Mouse (Mus musculus): ENCODE measurements around the gene Tppp3. TPM values are rescaled to one million over a fixed set of nuclear protein-coding genes. Genes with fewer than 3 reads are reported as not detected.

Tppp3 gene
- total and polyA plus RNA-seq, 3 experiments: 0.25 to 0.39 TPM; not detected in 1

- TF ChIP-seq MAZ (IDR thresholded peaks at IDR 0.05; ENCODE audit: low read depth, low read length): no peak
- TF ChIP-seq ELF1 (IDR thresholded peaks at IDR 0.05; ENCODE audit: low read depth, low read length): no peak
- no peak for TF ChIP-seq ZNF384 (IDR thresholded peaks at IDR 0.05; ENCODE audit: low read depth, low read length)
- no peak for TF ChIP-seq RAD21 (IDR thresholded peaks at IDR 0.05; ENCODE audit: low read depth, low read length)
- no peak for TF ChIP-seq USF2 (conservative IDR thresholded peaks at IDR 0.05; ENCODE audit: low read depth, low read length)
- TF ChIP-seq NELFE (IDR thresholded peaks at IDR 0.05; ENCODE audit: low read depth, low read length): no peak
- TF ChIP-seq MYC (IDR thresholded peaks at IDR 0.05; ENCODE audit: low read depth, low read length): no peak
- no peak for TF ChIP-seq ZMIZ1 (IDR thresholded peaks at IDR 0.05; ENCODE audit: low read depth, low read length)
- no peak for TF ChIP-seq UBTF (IDR thresholded peaks at IDR 0.05; ENCODE audit: low read depth, low read length)
- no peaks in the 10 kb centered on the region for H3K36me3 ChIP-seq (replicated peaks in 1 of 2; ENCODE audit: control insufficient read depth in 1 of 2, insufficient read depth in 1 of 2, low read length in 1 of 2)
- no peak overlapping the region for H3K4me3 ChIP-seq (replicated peaks in 1 of 3; ENCODE audit: low read depth in 2 of 3, low read length in 2 of 3, poor library complexity in 1 of 3)
- H3K79me2 ChIP-seq (replicated peaks; ENCODE audit: control insufficient read depth, extremely low read depth, insufficient read depth, poor library complexity, severe bottlenecking): no peaks in the 10 kb centered on the region
- in situ Hi-C loops (cut with MboI; ENCODE audit: low pct_ligation_motif_present, low pct_unique_long_range_greater_than_20kb, low sequenced_read_pairs): no loop called here
- DNase-seq (ENCODE audit: extremely low read depth): no peak
- no peaks in the 10 kb centered on the region for H3K27me3 ChIP-seq (replicated peaks)
- no peaks in the 10 kb centered on the region for H3K9me3 ChIP-seq (replicated peaks; ENCODE audit: low read length)
- no peak overlapping the region for H3K9ac ChIP-seq (ENCODE audit: insufficient read depth, low read depth)
- H3K4me1 ChIP-seq (ENCODE audit: control insufficient read depth in 1 of 2, insufficient read depth in 2 of 2): peaks cover 0 to 15% of the 10 kb centered on the region in 2 experiments; a peak in 2 of 4 replicates
- dilution Hi-C loops (cut with MboI; ENCODE audit: extremely low pct_ligation_motif_present, extremely low pct_unique_long_range_greater_than_20kb, low sequenced_read_pairs): no loop called here
- no peak overlapping the region for H3K4me2 ChIP-seq (ENCODE audit: insufficient read depth, low read depth, poor library complexity, severe bottlenecking)
- H3K27ac ChIP-seq (ENCODE audit: insufficient read depth, low read depth): no peak overlapping the region
Measured at GRCm38 (mm10) chr8:105493495-105493894, 22.2 kb upstream of the Tppp3 start.

DNA sequence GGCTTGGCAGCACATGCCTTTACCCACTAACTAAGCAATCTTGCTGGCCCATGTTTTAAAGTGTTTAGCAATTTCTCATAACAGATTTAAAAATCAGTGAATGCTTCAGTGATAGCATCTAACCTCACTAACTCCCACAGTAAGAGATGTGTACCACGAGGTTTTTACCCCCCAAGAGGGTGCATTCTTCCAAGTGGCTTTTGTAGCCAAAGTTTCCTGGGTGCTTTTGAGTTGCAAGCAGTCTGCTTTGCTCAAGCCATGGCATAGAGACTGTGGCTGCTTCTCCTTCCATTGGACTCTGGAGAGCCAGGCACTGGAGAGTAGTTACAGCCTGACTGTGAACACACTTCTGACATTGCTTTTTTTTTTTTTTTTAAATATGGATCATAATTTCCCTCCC lies 18.0 kb upstream of the Tppp3 start:
- no peaks in the 10 kb centered on the region for H3K4me1 ChIP-seq (ENCODE audit: control insufficient read depth in 1 of 2, insufficient read depth in 2 of 2)
- H3K36me3 ChIP-seq (replicated peaks in 1 of 2; ENCODE audit: control insufficient read depth in 1 of 2, insufficient read depth in 1 of 2, low read length in 1 of 2): peaks cover 0 to 3% of the 10 kb centered on the region in 2 experiments
- no peak for DNase-seq (ENCODE audit: extremely low read depth)
- H3K27me3 ChIP-seq (replicated peaks): no peaks in the 10 kb centered on the region
- H3K9me3 ChIP-seq (replicated peaks; ENCODE audit: low read length): no peaks in the 10 kb centered on the region
- no peak overlapping the region for H3K27ac ChIP-seq (ENCODE audit: insufficient read depth, low read depth)
- H3K9ac ChIP-seq (ENCODE audit: insufficient read depth, low read depth): no peak overlapping the region
- in situ Hi-C loops (cut with MboI; ENCODE audit: low pct_ligation_motif_present, low pct_unique_long_range_greater_than_20kb, low sequenced_read_pairs): loop anchor here (5.0 kb wide), 1 partner anchor 63 kb away; no protein-coding TSS in a partner anchor
- H3K4me3 ChIP-seq (replicated peaks in 1 of 3; ENCODE audit: low read depth in 2 of 3, low read length in 2 of 3, poor library complexity in 1 of 3): no peak overlapping the region
- H3K4me2 ChIP-seq (ENCODE audit: insufficient read depth, low read depth, poor library complexity, severe bottlenecking): no peak overlapping the region
- TF ChIP-seq TCF12 (IDR thresholded peaks at IDR 0.05; ENCODE audit: low read depth, low read length): no peak
- no peak for TF ChIP-seq MAZ (IDR thresholded peaks at IDR 0.05; ENCODE audit: low read depth, low read length)
- no peak for TF ChIP-seq TBP (conservative IDR thresholded peaks at IDR 0.05; ENCODE audit: low read depth, low read length)
- TF ChIP-seq USF1 (IDR thresholded peaks at IDR 0.05; ENCODE audit: low read depth, low read length): no peak
- no peak for TF ChIP-seq ELF1 (IDR thresholded peaks at IDR 0.05; ENCODE audit: low read depth, low read length)
- TF ChIP-seq USF2 (conservative IDR thresholded peaks at IDR 0.05; ENCODE audit: low read depth, low read length): no peak
- no peak for TF ChIP-seq ZNF384 (IDR thresholded peaks at IDR 0.05; ENCODE audit: low read depth, low read length)
- no peak for TF ChIP-seq NELFE (IDR thresholded peaks at IDR 0.05; ENCODE audit: low read depth, low read length)
- no peak for TF ChIP-seq IRF4 (IDR thresholded peaks at IDR 0.05; ENCODE audit: low read depth, low read length)
- TF ChIP-seq MYC (IDR thresholded peaks at IDR 0.05; ENCODE audit: low read depth, low read length): no peak
- TF ChIP-seq POLR2AphosphoS2 (IDR thresholded peaks at IDR 0.05; ENCODE audit: low read depth, low read length): no peak
- TF ChIP-seq KAT2A (IDR thresholded peaks at IDR 0.05; ENCODE audit: insufficient replicate concordance, low read length): no peak
- no peak for TF ChIP-seq MXI1 (IDR thresholded peaks at IDR 0.05; ENCODE audit: low read depth, low read length)
- no peak for TF ChIP-seq GABPA (IDR thresholded peaks at IDR 0.05; ENCODE audit: insufficient replicate concordance, low read depth, low read length)
- TF ChIP-seq SIN3A (IDR thresholded peaks at IDR 0.05; ENCODE audit: low read length): no peak
- no peak for TF ChIP-seq MAX (IDR thresholded peaks at IDR 0.05; ENCODE audit: low read length)
- no peak for TF ChIP-seq CTCF (conservative IDR thresholded peaks at IDR 0.05 in 1 of 2, IDR thresholded peaks at IDR 0.05 in 1 of 2; ENCODE audit: low read depth in 2 of 2, low read length in 2 of 2)
- H3K79me2 ChIP-seq (replicated peaks; ENCODE audit: control insufficient read depth, extremely low read depth, insufficient read depth, poor library complexity, severe bottlenecking): no peaks in the 10 kb centered on the region
- dilution Hi-C loops (cut with MboI; ENCODE audit: extremely low pct_ligation_motif_present, extremely low pct_unique_long_range_greater_than_20kb, low sequenced_read_pairs): no loop called here
